Mouse (Mus musculus): Measurements from ENCODE around the gene Mlx. TPM values are rescaled to one million over a fixed set of nuclear protein-coding genes. Genes with fewer than 3 reads are reported as not detected.
"Not testable (repeated sequence)": the region's sequence is repeated elsewhere in the genome, so short reads cannot be mapped to it uniquely, and the experiment has no call there.

Gene Mlx
- polyA plus RNA-seq, 1 experiment from 2014 or later: 58.9 TPM

GRCm38 (mm10) chr11:101125008-101125407 is 37.9 kb downstream of the Mlx start:
- H3K4me3 ChIP-seq (ENCODE audit: low read length); H3K27ac ChIP-seq (ENCODE audit: low read length); H3K9me3 ChIP-seq (ENCODE audit: low read length); H3K9ac ChIP-seq (replicated peaks; ENCODE audit: low read length); ATAC-seq (ENCODE audit: low FRiP score, low TSS enrichment); H3K27me3 ChIP-seq (ENCODE audit: insufficient read depth, low read length); H3K4me2 ChIP-seq (replicated peaks; ENCODE audit: low read depth, low read length): not testable (repeated sequence)
- Histone ChIP-seq H3K36me3 (ENCODE audit: insufficient read depth, low read length) (peaks cover 30% of the 10 kb centered on the region), H3K4me1 (ENCODE audit: insufficient read depth, low read length) (peaks cover 14% of the 10 kb centered on the region)
- over 99% methylated on average over 7 of the region's 9 CpGs for WGBS

- Histone ChIP-seq H3K4me3 (ENCODE audit: low read length) (no peak overlapping the region), H3K4me1 (ENCODE audit: insufficient read depth, low read length) (peaks cover 2% of the 10 kb centered on the region; the same call in 1 of the 2 replicates), H3K27ac (ENCODE audit: low read length) (no peak overlapping the region), H3K9ac (replicated peaks; ENCODE audit: low read length) (no peak overlapping the region), H3K27me3 (ENCODE audit: insufficient read depth, low read length) (no peaks in the 10 kb centered on the region), H3K9me3 (ENCODE audit: low read length) (peaks cover 11% of the 10 kb centered on the region), H3K36me3 (ENCODE audit: insufficient read depth, low read length) (peaks cover 30% of the 10 kb centered on the region), H3K4me2 (replicated peaks; ENCODE audit: low read depth, low read length) (no peak overlapping the region)
- WGBS: 94% methylated on average over 1 of the region's 1 CpGs
- ATAC-seq (ENCODE audit: low FRiP score, low TSS enrichment): no peak
Observed at GRCm38 (mm10) chr11:101127075-101127474, 40.0 kb downstream of the Mlx start.

GRCm38 (mm10) chr11:101128996-101129577 is 42.0 kb downstream of the Mlx start:
- Histone ChIP-seq H3K36me3 (ENCODE audit: insufficient read depth, low read length) (peaks cover 15% of the 10 kb centered on the region), H3K27ac (ENCODE audit: low read length) (no peak overlapping the region), H3K4me2 (replicated peaks; ENCODE audit: low read depth, low read length) (no peak overlapping the region), H3K9me3 (ENCODE audit: low read length) (peaks cover 11% of the 10 kb centered on the region), H3K4me3 (ENCODE audit: low read length) (no peak overlapping the region), H3K9ac (replicated peaks; ENCODE audit: low read length) (no peak overlapping the region), H3K27me3 (ENCODE audit: insufficient read depth, low read length) (no peaks in the 10 kb centered on the region), H3K4me1 (ENCODE audit: insufficient read depth, low read length) (peaks cover 2% of the 10 kb centered on the region; the same call in 1 of the 2 replicates)
- WGBS: 80% methylated on average over 11 of the region's 11 CpGs
- no peak for ATAC-seq (ENCODE audit: low FRiP score, low TSS enrichment)

- Histone ChIP-seq H3K4me1 (ENCODE audit: insufficient read depth, low read length) (peaks cover 6% of the 10 kb centered on the region; the same call in 1 of the 2 replicates), H3K4me2 (replicated peaks; ENCODE audit: low read depth, low read length) (no peak overlapping the region), H3K36me3 (ENCODE audit: insufficient read depth, low read length) (peaks cover 14% of the 10 kb centered on the region), H3K27ac (ENCODE audit: low read length) (no peak overlapping the region), H3K9me3 (ENCODE audit: low read length) (peaks cover 11% of the 10 kb centered on the region), H3K9ac (replicated peaks; ENCODE audit: low read length) (no peak overlapping the region), H3K4me3 (ENCODE audit: low read length) (no peak overlapping the region), H3K27me3 (ENCODE audit: insufficient read depth, low read length) (no peaks in the 10 kb centered on the region)
- ATAC-seq (ENCODE audit: low FRiP score, low TSS enrichment): no peak
- WGBS: 39% methylated on average over 18 of the region's 18 CpGs
Observed at GRCm38 (mm10) chr11:101130056-101130756, 43.1 kb downstream of the Mlx start.

GRCm38 (mm10) chr11:101131187-101131586 is 44.1 kb downstream of the Mlx start:
- Histone ChIP-seq H3K9me3 (ENCODE audit: low read length) (peaks cover 11% of the 10 kb centered on the region), H3K4me3 (ENCODE audit: low read length) (no peak overlapping the region), H3K36me3 (ENCODE audit: insufficient read depth, low read length) (peaks cover 7% of the 10 kb centered on the region), H3K9ac (replicated peaks; ENCODE audit: low read length) (no peak overlapping the region), H3K27me3 (ENCODE audit: insufficient read depth, low read length) (no peaks in the 10 kb centered on the region), H3K4me2 (replicated peaks; ENCODE audit: low read depth, low read length) (no peak overlapping the region), H3K27ac (ENCODE audit: low read length) (no peak overlapping the region), H3K4me1 (ENCODE audit: insufficient read depth, low read length) (peaks cover 6% of the 10 kb centered on the region; the same call in 1 of the 2 replicates)
- 94% methylated on average over 2 of the region's 2 CpGs for WGBS
- no peak for ATAC-seq (ENCODE audit: low FRiP score, low TSS enrichment)

- Histone ChIP-seq H3K4me3 (ENCODE audit: low read length) (no peak overlapping the region), H3K27ac (ENCODE audit: low read length) (no peak overlapping the region), H3K9ac (replicated peaks; ENCODE audit: low read length) (no peak overlapping the region), H3K9me3 (ENCODE audit: low read length) (peaks cover 8% of the 10 kb centered on the region), H3K4me1 (ENCODE audit: insufficient read depth, low read length) (peaks cover 6% of the 10 kb centered on the region; the same call in 1 of the 2 replicates), H3K27me3 (ENCODE audit: insufficient read depth, low read length) (no peaks in the 10 kb centered on the region), H3K4me2 (replicated peaks; ENCODE audit: low read depth, low read length) (no peak overlapping the region), H3K36me3 (ENCODE audit: insufficient read depth, low read length) (peaks cover 2% of the 10 kb centered on the region)
- WGBS: 90% methylated on average over 6 of the region's 6 CpGs
- no peak for ATAC-seq (ENCODE audit: low FRiP score, low TSS enrichment)
Observed at GRCm38 (mm10) chr11:101131701-101132100, 44.6 kb downstream of the Mlx start.

GRCm38 (mm10) chr11:101133037-101133436 is 46.0 kb downstream of the Mlx start:
- Histone ChIP-seq H3K9me3 (ENCODE audit: low read length) (peaks cover 4% of the 10 kb centered on the region), H3K9ac (replicated peaks; ENCODE audit: low read length) (no peak overlapping the region), H3K27me3 (ENCODE audit: insufficient read depth, low read length) (no peaks in the 10 kb centered on the region), H3K4me1 (ENCODE audit: insufficient read depth, low read length) (peaks cover 6% of the 10 kb centered on the region; the same call in 1 of the 2 replicates), H3K4me3 (ENCODE audit: low read length) (no peak overlapping the region), H3K27ac (ENCODE audit: low read length) (no peak overlapping the region), H3K36me3 (ENCODE audit: insufficient read depth, low read length) (no peaks in the 10 kb centered on the region), H3K4me2 (replicated peaks; ENCODE audit: low read depth, low read length) (no peak overlapping the region)
- 55% methylated on average over 12 of the region's 12 CpGs for WGBS
- ATAC-seq (ENCODE audit: low FRiP score, low TSS enrichment): no peak

GRCm38 (mm10) chr11:101134217-101134865 is 47.3 kb downstream of the Mlx start:
- peaks cover 4% of the 10 kb centered on the region for H3K9me3 ChIP-seq (ENCODE audit: low read length)
- H3K9ac ChIP-seq (replicated peaks; ENCODE audit: low read length): no peak overlapping the region
- H3K27ac ChIP-seq (ENCODE audit: low read length): no peak overlapping the region
- H3K27me3 ChIP-seq (ENCODE audit: insufficient read depth, low read length): no peaks in the 10 kb centered on the region
- WGBS: 60% methylated on average over 13 of the region's 13 CpGs
- H3K4me1 ChIP-seq (ENCODE audit: insufficient read depth, low read length): peaks cover 15% of the 10 kb centered on the region; the same call in 1 of the 2 replicates
- no peaks in the 10 kb centered on the region for H3K36me3 ChIP-seq (ENCODE audit: insufficient read depth, low read length)
- no peak overlapping the region for H3K4me3 ChIP-seq (ENCODE audit: low read length)
- H3K4me2 ChIP-seq (replicated peaks; ENCODE audit: low read depth, low read length): no peak overlapping the region
- ATAC-seq (ENCODE audit: low FRiP score, low TSS enrichment): no peak

- Histone ChIP-seq H3K27ac (ENCODE audit: low read length) (no peak overlapping the region), H3K4me2 (replicated peaks; ENCODE audit: low read depth, low read length) (no peak overlapping the region), H3K4me1 (ENCODE audit: insufficient read depth, low read length) (peaks cover 28% of the 10 kb centered on the region; the same call in 1 of the 2 replicates), H3K4me3 (ENCODE audit: low read length) (no peak overlapping the region), H3K9ac (replicated peaks; ENCODE audit: low read length) (no peak overlapping the region), H3K36me3 (ENCODE audit: insufficient read depth, low read length) (no peaks in the 10 kb centered on the region), H3K9me3 (ENCODE audit: low read length) (no peaks in the 10 kb centered on the region), H3K27me3 (ENCODE audit: insufficient read depth, low read length) (no peaks in the 10 kb centered on the region)
- ATAC-seq (ENCODE audit: low FRiP score, low TSS enrichment): no peak
- 78% methylated on average over 7 of the region's 7 CpGs for WGBS
Observed at GRCm38 (mm10) chr11:101137000-101137399, 49.9 kb downstream of the Mlx start.

Measured in kidney, embryonic 16.5 days (tissue).